Mouse (Mus musculus) thymus, adult 2 months (tissue): ENCODE data around the gene Gas2l1.

ENCODE experiments used
- CTCF ChIP-seq: fragments of 200-500 bp; IDR thresholded peaks from 2 replicates; pipeline ENCODE4 v1.5.1; 2012; ENCODE audit warnings: mild to moderate bottlenecking, control low read depth, low read length, moderate library complexity, borderline replicate concordance; ENCODE audit not compliant: control insufficient read depth, poor library complexity, insufficient read depth; ENCODE audit errors: extremely low read depth
- POLR2A ChIP-seq: fragments of 200-500 bp; IDR thresholded peaks from 2 replicates; pipeline ENCODE4 v1.6.1; 2012; ENCODE audit warnings: mild to moderate bottlenecking, low read length, control low read depth, moderate library complexity; ENCODE audit not compliant: control insufficient read depth, poor library complexity, insufficient read depth; ENCODE audit errors: extremely low read depth

- TF ChIP-seq CTCF (no peak), POLR2A (no peak)
Observed at GRCm38 (mm10) chr11:5065056-5065821, at the start of gene Gas2l1.
